Mouse (Mus musculus): Measurements from ENCODE around the gene Grap2.

Gene Grap2

DNA sequence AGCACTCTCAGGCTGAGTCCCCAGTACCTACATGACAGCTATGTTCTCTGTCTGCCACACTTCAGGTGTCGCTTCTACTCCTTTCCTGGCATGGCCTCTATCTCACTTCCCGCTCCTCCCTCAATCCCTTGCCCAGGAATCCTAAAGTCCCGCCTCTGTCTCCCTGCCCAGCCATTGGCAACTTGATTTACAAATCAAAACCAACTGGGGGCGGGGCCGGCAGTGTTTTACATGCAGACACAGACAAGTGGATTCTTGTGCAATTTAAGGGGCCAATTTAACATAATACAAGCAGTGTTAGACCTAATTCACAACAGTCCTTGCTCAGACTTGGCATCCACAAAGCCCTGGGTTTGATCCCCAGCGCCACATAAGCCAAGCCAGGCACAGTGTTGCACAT is 31.6 kb downstream of the Grap2 start:
- DNase-seq, result no peak

DNA sequence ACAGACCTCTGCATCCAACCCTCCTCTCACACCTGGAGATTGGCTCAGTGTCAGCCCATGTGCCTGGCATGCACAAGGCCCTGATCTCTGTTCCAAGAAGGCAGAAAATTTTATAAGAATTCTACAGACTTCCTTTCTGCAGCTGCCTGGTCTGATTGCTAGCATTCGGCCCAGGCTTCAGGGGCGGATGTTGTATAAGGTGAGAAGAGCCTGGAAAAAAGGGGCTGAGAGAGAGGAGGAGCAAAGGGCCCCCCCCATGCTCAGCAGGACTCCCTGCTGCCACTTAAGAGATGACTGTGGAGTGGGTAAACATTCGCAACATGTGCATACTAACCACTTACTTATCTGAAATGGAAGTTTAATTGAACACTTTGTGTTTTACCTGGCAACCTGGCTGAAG is 35.6 kb downstream of the Grap2 start:
- no peak for DNase-seq

DNA sequence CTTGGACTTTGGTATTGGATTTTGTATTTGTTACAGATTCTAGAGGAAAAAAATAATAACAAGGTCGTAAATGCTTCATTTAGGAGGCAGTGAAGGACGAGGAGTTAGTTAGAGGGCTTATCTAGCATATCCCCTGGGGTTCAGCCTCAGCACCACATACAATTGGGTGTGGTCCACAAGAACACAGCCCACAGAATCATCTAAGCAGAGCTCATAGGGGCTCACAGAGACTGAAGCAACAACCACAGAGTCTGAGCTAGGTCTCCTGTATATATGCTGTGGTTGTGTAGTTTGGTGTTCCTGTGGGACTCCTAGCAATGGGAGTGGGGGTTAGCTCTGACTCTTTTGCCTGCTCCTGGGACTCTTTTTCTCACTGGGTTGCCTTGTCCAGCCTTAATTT is 37.9 kb downstream of the Grap2 start:
- DNase-seq, result no peak

DNA sequence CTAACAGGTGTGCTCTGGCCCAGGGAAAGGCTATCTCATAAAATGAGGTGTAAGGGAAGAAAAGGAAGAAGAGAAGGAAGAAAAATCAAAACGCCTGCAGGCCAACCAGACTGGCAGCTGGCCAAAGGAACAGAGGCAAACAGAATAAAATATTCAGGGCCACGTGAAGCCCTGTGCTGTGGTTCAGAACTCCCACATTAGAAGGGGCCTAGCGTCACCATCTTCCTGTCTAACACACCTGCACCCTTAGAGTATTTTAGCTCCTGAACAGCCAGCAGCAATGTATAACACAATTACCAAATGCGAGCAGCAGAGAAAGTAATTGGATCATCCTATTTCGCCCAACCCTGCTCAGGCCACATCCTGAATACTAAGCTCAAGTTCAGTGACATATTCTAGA is 39.1 kb downstream of the Grap2 start:
- DNase-seq, result no peak

DNA sequence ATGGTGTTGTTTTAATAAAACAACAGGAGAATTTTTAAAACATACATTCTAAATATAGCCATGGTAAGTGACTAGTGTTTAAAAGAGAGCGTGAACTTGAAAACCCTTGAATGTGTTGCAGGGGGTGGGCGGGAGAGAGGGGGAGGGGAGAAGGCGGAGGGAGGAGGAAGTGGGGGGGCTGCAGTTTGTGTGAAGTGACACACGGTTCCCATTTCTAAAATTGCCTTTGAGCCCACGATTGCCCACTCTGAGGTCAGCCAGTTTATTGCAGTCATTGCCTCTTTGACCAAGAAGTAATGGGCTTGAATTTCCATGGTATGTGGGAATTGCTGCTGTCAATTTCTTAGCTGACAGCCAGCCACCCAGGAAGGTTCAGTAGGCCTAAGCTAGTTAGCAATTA is 41.5 kb downstream of the Grap2 start:
- DNase-seq, result no peak

DNA sequence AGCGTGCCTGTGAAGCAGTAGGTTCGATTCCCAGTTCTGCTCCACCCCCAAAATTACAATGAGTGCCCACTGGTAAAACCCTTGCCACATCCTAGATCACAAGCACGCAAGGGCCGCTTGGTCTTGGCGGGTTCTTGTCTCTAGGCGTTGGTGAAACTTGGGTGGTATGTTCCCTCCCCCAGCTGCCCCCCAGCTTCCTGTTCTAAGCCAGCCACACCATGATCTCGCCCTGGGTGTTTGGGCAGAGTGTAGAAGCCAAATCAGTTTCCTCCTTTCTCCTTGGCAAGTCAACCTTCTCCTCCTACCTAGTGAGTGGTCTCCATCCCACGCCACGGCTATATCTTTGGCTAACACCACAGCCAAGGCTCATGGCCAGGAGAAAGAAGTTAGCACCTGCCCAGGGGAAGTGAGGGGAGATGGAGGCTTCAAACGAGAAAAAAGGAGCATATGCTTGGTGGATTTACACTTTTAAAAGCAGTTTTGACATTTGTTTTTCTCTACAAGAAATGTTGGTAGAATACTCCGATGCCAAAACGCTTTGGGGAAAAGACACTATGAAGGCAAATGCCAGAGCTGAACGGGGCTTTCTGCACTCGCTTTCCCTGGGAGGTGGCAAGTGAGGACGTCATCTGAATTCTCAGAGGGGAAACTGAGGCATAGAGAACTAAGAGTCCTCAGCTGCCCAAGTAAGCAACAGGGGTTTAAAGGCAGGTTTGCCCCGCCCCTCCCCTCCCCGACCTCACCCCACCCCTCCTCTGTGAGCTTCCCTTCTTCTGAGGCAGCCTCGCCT is 42.3 kb downstream of the Grap2 start:
- DNase-seq, result no peak

DNA sequence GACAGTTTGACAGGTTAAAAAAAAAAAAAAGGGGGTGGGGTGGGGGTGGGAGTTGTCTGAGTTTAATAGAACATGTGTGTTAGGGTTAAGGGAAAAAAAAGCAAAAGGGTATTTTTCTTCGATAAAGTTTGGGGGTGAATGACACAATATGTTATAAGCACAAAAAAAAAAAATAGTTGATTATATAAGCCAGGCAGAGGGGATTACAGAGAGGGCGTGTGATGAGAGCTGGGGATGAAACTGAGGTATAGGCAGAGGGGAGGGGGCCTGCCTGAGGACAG is 42.8 kb downstream of the Grap2 start:
- no peak for DNase-seq

DNA sequence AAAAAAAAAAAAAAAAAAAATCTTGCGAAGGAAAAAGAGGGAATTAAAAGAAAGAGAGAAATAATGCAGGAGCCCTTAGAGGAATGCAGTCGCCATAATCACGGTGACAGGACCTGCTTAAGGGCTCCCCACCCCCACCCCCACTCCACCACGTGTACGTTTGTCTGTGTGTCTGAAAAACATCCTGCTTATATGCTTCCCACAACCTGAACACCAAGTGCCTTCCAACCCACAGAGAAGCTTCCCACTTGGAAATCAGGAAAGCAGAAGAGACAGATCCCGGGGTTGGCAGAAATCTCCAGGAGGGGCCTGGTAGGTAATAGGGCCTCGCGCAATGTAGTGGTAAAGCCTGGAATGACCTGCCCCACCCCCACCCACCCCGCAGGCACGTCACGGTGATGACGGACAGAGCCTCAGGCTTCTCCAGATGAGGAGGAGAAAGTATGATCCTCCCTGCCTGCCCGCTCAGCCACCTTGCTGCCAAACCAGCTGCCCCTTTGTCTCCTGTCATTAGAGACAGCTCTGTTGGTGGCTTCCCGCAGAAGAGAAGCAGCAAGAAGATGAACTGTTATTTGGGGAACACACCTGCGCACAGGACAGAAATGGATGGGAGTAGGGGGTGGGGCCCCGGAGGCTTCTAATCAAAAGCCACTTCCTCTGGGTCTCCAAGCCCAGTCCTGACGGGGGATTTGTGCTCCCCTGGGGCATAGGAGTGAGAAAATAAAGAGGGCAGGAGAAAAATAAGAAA is 43.4 kb downstream of the Grap2 start:
- no peak for DNase-seq

DNA sequence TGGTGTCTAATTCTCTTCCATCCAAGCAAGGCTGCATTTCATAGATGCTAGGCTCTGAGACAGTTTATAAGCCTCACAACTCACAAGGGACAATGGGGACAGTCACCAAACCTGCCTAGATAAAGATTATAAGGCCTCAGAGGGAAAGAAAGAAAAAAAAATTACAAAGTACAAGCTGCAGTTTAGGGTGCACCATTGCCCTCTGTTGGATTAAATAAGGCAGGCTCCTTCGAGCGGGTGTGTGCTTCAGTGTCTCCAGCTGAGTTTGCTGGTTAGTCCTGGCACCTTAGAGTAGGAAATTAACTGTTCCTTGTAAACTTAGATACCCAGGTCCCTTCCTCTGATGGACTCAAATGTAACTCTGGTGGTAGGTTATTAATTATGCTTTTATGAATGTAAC is 45.4 kb downstream of the Grap2 start:
- no peak for DNase-seq

DNA sequence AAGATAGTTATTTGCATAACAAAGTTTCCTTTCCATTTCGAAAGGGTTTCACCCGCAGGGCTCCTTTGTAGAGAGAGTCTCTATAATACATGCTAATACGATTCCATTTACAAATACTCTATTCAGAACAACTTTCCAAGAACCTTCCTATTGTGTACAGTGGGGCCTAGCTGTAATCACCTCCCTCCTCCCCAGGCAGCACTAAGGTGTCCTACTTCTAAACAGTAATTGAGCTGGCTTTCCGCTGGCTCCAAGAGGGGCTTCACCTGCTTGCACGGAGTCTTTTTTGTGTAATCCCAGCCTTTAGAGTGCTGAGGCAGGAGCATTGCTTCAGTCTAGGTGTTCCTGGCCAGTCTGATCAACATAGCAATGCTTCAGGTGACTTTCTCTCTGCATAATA is 46.8 kb downstream of the Grap2 start:
- no peak for DNase-seq

DNA sequence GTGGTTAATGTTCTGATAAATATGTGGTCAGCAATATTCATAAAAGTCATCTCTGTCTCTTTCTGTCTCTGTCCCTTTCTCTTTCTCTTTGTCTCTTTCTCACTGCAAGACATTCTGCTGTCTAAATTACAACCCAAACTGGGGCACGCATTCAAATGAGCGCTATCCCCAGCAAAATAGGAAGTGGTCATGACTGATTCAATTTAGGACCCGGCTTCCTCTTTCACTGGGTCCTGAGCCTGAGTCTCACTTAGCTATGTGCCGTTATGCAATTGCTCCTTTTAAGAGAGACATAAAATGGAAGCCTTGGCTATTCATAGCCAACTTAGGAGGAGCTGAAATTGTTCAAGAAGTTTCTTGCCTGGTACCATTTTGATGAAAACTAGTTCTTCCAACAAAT is 47.4 kb downstream of the Grap2 start:
- DNase-seq, result no peak

DNA sequence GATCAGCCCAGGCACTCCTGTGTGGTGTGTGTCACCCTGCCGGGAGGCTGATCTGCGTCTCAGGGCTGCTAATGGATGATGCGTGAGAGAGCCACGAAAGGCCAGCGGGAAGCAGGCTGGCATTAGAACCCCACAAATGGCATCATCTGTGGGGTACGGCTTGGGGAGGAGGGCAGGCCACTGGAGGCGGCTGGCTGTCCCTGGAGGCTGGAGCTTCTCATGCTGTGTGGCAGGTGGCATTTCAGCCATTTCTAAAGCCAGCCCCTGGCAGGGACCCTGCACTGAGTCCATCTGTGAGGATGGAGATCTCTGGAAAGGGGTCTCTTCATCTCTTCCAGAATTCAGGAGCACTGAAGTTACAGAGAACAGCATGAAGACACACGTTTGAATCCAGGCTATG is 48.0 kb downstream of the Grap2 start:
- no peak for DNase-seq

DNA sequence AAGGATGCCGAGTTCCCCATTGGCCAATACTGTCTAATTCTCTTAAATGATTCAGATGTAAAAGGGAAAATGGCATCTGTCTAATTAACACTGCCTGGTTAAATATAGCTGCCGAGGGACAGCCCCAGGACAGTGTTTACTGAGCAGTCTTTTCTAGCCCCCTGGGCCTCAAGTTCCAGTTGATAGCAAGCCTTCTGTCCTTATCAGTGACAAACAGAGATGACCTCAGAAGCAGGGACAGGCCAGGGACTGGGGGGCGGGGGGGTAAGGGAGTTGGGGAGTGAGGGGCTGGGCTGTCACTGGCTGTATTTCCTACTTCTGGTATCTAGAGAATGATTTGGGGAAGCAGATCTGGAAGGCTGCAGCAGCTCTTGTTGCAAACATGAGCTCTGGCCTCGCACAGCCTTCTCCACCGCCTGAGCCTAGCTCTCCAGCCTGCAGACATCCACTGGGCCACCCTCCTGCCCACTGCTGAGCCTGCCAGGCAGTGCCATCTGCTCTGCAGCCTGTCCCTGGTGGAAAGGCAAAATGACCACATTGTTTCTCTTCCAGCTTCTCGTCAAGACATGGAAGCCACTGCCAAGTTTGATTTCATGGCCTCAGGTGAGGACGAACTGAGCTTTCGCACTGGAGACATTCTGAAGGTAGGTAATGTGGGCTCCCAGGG is 50.9 kb downstream of the Grap2 start:
- DNase-seq, result no peak

DNA sequence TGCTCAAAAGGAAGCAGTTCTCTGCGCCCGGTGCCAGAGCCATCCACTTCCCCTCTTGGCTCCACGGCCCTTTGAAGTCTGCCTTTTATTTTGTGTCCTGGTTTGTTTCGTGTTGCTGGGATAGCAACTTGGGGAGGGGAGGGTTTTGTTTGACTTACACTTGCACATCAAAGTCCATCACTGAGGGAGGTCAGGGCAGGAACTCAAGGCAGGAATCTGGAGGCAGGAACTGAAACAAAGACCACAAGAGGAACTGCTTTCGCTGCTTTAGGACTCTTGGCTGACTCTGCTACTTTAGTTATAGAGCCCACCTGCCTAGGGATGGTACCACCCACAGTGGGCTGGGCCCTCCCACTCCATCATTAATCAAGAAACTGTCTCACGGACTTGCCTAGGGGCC is 54.1 kb downstream of the Grap2 start:
- no peak for DNase-seq

DNA sequence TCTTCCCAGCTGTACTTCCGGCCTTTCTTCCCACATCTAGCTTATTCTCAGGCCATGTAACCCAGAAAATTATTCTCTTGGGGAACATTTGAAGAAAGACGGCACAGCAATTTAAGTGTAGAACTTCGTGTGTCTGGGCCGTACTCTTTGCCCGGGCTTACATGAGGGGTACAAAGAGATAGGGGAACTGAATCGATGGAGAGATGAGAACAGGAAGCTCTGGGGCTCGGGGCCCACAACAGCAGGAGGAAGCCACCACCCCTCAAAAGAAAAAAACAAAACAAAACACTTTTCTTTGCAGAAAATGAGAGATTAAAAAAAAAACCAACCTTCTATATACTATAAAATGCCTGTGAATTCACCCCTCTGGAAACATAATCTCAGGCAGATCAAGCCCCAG is 57.8 kb downstream of the Grap2 start:
- DNase-seq, result no peak

DNA sequence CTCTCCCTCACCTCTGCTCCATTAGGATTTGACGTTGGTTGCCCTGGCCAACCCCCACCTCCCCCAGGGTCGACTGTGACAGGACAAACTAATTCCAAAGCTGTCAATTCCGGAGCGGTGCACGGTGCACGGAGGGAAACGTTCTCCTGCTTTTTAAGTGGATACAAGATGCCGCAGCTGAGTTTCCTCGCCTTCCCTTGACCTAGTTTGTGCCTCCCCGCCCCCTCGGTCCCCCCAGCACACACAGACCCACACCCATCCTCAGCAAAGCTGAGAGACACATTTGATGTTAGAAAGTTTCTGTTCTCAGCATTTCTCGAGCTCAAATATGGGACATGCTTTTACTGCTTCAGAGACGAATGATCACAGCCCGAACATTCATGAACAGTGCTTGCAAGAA is 58.3 kb downstream of the Grap2 start:
- DNase-seq, result no peak

DNA sequence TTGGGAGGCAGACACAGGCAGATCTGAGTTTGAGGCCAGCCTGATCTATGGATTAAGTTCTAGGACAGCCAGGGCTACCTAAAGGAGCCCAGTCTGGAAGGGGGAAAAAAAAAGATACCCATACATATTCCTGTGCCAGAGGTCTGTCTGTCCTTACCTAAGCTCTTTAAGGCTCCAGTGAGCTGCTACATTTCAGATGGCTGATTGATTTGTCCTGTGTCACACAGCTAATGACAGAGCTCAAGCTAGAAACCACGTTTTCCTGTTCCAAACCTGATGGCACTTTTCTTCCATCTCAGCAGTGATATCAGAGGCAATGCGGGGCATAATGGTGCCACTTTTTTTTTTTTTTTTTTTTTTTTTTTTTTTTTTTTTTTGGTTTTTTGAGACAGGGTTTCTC is 58.9 kb downstream of the Grap2 start:
- no peak for DNase-seq

DNA sequence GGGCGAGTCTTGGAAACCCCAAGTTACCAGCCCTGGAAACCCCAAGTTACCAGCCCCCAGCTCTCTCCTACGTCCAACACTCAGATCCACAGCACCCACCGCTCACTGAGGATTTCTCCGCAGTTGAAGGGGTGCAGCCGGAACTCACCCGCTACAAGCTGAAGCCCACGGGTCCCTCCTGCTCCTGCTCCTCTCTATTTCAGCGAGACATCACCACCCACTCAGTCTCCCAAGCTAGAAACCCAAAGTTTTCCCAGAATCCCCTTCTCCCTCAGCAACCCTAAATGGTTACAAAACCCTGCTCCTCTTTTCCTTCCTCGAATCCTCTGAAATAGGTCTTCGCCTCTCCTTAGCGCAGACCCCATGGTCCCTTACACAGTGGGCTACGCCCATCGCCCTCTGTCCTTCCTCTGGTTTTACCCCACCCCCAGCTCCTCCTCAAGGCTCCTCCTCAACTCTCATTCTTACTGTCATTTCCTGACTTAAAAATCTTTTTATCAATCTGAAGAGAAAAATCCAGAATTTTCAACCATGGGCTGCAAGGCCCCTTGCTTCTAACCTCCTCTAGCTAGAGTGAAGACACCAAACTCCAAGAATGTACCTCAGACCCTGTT is 60.0 kb downstream of the Grap2 start:
- no peak for DNase-seq

DNA sequence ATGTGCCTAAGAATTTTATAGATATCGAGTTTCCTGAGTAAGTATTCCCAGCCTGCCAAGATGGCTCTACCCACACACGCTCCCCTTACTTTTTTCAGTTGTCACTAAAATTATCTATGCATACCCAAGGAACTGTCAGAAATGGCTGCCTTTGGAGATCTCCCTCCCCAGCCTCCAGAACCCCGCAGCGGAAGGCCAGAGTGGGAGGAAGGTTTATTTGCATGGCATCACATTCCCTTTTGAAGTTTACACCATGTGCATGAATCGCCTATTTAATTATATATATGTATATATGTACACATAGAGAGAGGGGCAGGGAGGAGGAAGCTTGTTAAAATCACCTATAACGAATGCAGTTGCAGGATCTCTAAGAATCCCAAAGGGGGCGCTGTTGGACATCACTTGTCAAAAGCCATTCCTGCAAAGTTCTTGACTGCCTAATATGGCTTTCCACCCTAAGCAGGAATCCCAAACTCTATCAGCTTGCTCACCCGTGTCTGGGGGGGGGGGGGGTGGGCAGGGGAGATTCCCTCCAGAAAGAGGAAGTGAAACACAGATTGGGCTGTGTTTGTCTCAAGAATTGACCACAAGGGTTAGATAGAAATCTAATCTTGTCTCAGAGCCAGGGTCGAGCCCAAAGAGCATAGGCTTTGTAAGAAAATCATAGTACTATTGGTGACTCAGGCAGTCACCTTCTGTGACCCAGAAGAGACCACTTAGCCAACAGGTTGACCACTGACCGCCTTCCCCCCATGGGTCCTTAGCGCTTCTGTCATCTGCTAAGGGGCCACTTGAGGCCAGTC is 62.2 kb downstream of the Grap2 start:
- DNase-seq, result peak; percentile 16

DNA sequence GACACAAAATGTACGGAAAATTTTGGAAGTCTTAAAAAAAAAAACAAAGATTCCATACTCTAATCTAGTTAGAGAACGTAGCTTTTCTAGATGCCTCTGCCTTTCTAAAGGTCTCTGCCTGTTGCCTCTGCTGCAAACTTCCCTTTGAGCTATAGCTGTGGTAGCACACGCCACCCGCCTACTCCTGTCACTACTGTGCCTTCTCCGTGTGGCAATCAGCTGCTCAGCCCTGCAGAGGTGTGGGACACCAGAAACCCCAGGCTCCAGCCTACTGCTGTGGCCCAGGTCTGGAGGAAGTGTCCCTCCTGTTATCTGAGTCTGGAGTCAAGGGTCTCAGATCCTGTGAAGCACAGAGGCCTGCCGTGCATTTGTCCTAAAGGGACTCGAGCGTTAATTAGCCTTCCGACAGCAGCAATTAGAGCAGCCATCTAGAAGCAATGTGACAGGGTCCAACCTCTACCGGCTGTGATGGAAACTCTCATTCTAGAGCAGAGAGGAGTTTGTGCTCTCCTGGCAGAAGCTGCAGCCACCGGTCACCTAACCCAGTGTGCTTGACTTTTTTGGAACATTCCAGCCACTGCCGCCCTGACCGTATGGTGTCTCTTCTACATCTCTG is 64.5 kb downstream of the Grap2 start:
- DNase-seq, result no peak

DNA sequence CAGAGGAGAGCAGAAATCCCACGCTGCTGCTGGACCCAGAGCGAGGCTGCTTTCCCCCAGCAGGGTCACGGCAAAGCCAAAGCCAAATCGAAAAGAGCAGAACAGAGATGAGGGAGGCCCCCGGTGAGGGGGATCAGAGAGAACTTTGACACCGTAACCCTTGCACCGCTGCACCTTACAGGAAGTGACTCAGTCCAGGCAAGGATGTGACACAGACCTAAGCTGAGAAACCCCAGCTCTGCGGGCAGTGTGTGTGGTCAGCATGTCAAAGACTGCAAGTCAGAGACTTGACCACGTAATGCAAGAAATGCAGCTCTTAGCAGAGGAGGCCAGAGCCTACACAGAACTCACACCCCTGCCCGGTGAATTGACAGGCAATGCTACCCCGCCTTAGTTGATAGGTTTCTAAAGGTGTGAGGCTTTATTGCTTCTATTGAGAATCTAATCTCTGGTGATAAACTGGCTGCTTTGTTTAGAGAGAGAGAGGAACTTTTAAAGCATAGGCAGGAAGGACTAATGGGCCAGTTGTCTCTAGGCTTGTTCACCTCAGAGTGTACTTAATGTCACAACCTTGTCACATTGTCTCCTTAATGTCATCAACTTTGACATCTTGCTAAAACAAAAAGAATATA is 66.8 kb downstream of the Grap2 start:
- no peak for DNase-seq

DNA sequence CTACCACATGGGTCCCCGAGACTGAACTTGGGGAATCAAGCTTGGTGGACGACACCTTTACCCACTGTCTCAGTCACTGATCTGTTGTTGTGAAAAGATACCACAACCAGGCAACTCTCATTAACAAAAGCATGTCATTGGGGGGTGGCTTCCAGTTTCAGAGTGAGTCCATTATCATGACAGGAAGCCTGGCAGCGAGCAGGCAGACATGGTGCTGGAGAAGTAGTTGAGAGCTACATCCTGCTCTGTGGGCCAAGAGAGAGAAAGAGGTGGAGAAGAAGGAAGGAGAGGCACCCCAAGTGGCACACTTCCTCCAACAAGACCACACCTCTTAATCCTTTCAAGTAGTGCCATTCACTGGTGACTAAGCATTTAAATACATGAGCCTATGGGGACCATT is 67.5 kb downstream of the Grap2 start:
- DNase-seq, result no peak
